Mouse (Mus musculus) fat pad, adult 2 months (tissue): ENCODE results near the gene Enthd1.

ENCODE experiments used
- DNase-seq: peaks from one replicate; pipeline ENCODE4 v3.0.0-alpha.2; 2011; ENCODE audit warnings: low read depth, low spot score; ENCODE audit errors: extremely low read depth

Gene Enthd1

DNA sequence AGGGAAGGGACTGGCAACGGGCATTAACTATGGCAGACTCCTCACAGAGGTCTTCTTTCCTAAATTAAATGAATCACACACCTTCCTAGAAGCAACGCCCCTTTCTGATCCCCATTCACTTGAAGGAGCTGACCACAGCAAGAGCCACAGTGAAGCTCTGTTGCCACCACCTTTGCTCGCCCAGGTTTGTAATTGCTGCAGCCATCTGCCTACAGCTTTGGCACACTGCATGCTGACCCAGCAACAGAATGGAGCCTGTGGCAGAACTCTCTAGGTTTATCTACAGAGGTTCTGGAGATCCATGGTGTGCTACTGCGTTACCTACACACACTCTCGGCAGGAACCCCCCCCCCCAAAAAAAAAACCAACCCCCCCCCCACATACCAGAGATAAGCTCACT is 74.8 kb downstream of the Enthd1 start:
- no peak for DNase-seq

DNA sequence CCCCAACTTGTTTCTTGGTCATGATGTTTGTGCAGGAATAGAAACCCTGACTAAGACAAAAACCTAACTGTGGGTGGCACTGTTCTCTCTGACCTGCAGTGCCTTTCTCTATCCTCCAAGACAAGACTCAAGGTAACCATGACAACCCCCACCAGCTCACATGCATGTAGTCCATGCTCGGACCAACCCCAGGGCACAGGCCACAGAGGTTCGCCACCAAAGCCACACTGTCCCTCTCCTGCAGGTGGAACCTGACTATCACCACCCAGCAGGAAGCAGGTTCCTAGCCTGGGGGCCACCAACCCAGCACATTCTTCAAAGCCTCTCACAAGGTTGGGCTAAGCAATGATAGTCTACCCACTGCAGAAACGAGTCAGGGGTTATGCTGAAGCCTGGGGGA is 76.3 kb downstream of the Enthd1 start:
- DNase-seq = no peak

DNA sequence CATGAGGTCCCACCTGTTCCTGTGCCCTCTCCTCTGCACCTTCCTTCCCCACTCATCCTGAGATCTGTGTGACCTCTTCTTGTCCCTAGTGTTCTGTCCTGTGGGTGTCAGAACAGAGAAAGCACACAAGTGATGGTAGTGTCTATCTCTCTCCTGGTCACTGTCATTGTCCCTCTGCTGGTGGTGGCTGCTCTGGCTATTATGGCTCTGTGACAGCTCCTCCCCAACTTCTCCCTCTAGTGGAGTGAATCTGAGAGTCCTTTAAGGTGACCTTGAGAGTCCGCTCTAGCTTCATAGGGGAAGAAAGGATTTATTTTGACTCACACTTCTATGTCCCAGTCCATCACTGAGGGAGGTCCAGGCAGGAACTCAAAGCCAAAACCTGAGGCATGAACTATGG is 79.4 kb downstream of the Enthd1 start:
- DNase-seq = no peak

DNA sequence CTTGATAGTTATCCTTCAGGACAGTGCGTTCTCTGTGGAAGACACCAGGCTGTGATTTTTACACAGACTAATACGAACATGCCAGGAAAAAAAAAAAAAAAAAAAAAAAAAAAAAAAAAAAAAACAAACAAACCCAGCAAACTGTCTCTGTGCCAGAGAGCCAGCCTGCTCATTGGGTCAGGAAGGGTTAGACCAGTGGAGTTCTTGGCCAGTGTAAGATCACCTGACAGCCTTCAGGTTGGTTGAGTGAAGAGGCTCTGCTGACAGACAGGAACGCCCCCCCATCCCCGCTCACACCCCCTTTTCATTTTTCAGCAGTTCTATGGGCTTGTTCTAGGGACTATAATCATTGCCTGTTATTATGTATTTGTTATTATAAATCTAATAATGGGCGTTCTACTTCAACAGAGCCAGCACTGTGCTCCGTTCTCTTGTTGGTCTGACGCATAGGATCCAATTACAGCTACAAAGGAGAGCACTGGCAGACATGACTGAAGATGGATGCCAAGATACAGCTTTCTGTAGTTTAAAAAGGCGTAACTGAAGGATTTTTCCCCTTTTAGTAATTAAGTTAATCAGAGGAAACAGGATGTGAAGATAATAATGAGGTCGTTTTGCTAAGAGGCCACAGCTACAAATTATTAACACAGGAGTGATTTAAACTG is 81.8 kb downstream of the Enthd1 start:
- no peak for DNase-seq

DNA sequence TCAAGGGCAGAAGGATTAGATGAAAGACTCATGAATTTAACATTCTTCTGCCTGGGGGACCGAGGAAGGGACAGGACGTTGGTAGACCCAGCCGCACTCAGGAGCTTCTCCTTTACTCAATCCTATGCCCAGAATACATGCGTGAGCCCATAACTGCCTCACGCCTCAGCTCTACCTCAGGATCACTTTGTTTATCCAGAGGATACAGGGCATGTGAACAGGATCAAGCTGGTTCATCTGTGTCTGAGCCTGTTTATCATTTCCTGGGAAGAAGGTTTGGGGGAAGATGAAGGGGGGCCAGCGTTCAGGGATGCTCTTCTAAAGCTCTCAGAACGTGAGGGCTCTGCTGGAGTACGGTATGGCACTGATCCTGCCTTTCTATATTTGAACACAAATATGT is 82.6 kb downstream of the Enthd1 start:
- no peak for DNase-seq

DNA sequence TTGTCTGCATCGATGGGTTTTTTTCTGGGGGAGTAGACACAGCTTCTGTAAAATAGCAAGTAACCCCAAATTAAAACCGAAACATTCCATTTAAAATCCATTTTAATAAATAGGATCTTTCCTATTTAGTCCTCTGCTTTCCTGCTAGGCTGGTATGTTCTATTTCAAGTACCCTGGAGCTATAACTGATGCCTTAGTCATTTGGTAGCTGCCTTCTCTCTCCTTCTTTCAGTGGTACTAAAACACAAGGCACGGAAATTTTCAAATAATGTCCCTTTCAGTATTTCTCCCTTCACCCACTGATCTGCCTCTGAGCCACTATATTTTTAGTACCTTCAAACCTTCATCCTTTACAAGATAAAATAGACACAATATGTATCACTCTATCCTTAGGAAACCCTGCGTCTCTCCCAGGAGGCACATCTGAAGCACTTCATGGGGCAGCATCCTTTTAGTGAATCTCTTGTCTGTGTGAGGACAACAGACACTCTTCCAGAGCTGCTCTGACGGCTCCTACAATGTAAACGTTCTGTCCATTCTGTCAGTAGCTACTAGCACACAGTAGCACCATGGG is 90.4 kb downstream of the Enthd1 start:
- DNase-seq = no peak

DNA sequence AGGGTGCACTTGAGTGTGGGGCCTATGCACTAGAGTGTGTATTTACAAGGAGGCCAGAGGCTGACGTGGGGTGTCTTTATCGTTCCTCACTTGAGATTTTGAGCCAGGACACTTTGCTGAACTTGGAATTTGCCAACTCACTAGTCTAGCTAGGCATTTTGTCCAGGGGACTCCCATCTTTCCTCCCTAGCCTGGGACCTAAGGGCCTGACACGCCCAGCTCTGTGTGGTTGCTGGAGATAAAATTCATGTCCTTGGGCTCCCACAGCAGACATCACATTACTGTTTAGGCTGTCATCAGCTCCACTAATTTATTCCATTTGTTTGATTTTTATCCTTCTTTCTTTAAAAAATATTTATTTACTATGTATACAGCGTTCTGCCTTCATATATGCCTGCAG is 97.1 kb downstream of the Enthd1 start:
- no peak for DNase-seq

DNA sequence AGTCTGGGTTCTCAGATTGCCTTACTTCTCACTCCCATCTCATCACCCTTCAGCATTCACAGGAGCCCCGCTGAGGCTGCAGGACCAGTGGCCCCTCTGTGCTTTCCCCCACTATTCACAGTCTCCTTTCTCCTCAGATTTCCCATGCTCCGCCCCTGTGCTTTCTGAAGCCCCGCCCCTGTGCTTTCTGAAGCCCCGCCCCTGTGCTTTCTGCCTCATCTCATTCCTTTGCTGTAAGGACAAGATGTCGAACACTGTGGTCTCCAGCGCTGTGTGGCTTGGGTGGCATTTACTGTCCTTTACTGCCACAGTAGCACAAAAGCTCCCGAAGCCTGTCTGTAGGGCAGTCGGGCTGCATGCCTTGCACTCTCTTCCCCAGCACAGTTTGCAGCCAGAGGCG is 102.8 kb downstream of the Enthd1 start:
- DNase-seq = no peak

DNA sequence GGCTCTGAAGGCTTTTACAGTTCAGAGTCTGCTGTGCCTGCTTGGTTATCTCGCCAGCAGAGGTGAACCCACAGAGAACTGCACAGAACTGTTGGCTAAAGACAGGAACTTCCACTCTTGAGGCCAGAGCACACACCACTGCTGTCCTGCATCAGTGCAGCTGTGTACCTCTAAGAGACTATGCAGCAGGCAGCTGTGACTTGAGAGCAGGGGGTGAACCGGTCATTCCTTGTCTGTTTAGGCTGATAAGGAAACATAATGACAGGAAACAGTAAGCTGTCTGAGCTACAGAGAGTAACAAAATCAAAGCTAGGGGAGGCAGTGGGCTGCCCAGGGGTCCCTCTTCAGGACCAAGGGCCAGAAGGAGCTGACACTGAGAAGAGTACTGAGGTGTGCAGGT is 103.5 kb downstream of the Enthd1 start:
- DNase-seq = no peak

DNA sequence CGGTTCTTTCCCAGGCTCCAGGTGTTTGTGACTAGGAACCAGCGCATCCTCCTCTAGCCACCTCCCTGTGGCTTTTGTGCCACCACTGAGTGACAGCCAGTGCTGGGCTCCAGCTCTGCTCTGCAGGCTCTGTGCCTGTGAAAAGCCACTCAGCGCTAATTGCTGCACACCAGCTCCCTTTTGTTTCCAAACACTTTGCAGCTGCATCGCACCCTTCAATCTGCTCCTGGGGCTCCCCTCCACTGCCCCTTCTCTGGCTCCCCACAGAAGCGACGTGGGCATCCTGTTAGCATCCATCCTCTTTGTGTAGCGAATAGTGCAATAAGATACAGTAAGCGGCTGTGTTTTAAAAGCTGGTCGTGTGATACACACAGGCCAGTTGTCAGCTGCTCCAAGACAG is 104.9 kb downstream of the Enthd1 start:
- DNase-seq = no peak

DNA sequence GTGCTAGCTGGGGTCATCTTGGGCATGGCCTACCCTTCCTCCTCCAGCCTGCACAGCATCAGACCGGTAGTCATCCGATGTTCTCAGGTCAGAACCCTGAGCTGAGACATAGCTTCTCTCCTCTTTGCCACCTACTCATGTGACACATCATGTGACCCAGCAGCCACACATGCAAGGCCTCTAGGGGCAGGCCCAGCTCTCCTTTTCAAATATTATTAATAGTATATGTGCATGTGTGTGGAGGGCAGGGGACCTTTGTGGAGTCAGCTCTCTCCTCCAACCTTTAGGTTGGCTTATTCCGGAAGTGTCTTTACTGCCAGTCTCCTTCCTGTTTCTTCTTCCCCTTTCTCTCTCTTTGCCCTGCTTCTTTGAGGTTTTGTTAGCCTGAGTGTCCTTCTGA is 107.0 kb downstream of the Enthd1 start:
- DNase-seq = no peak

DNA sequence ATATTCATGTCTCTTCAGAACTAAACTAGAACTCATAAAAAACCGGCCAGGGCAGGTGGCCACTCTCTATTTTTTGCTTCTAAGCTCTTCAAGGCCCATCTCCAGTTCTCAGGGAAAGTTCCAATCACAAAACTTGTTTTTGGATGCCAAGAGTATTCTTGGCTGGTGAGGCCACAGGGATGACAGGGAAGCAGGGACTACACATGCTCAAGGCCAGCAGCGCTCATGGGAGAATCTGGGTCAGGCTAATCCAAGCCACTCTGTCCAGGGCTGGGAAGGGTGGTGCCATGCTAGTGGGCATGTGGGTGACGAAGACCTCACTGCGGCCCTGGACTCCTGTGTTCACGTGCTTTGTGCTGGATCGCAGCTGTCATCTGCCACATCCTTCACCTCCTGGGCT is 110.5 kb downstream of the Enthd1 start:
- DNase-seq = no peak

DNA sequence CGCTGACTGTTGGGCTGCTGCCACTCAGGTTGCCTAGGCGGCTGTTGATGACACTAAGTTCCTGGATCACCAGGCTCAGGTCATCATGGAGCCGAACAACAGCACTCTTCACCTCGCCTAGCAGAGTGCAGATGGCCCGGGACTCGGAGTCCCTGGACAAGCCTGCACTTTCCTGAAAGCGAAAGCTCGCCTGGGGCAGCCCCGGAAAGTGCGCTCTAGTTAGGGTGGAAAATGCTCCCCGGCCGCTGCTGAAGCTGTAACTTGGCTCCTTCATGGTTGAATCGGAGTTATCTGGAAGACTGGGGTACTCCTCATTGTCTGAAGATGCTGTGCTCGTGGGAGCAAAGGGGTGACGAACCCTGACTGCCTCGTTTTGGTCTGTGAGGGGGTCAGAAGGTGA is 112.5 kb downstream of the Enthd1 start:
- DNase-seq = no peak

DNA sequence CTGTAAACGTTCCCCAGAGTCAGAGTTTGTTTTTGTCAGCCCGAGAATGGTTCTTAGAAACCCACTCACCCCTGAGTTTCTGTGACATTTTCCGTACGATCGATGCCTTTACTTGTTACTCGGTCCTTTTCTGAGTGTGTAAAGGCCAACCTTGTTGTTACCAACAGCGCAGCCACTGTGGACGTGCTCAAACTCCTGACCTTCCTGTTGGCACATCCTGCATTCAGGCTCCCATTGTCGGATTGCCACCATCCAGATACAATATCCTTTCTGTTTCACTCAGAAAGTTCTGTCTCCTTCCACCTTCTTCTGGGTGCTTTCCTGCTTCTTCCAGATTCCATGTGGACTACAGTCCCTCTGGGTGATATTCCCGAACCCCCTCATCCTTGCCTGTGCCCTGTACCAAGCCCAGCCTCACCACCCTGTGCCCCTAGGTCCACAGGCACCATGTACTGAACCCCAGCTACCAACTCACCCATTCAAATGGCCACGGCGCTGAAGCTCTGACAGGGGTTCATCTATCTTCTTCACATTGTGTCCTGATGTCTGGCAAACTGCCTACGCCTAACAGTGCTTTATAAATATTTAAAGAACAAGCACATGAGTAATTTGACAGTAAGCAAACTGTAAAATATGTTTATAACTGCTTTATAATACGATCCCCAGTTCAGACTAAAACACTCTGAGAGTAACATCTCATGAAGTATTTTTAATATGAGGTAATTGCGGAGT is 118.8 kb downstream of the Enthd1 start:
- DNase-seq = no peak

DNA sequence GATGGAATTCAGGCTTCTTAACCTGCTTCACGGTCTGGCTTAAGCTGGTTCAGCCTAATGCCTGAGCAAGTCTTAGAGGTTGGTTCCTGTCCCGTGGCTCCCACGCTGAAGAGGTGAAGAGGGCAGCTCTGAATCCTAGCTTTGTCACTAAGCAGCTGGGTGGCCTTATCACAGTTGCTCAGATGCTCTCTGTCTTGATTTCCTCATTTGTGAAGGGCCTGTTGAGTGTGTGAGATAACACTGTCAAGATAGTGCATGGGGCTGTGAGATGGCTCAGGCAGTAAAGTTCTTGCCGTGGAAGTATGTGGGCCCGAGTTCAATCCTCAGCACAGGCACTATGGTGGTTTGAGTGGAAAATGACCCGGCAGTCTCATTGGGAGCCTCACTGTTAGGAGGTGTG is 124.8 kb downstream of the Enthd1 start:
- DNase-seq = no peak

DNA sequence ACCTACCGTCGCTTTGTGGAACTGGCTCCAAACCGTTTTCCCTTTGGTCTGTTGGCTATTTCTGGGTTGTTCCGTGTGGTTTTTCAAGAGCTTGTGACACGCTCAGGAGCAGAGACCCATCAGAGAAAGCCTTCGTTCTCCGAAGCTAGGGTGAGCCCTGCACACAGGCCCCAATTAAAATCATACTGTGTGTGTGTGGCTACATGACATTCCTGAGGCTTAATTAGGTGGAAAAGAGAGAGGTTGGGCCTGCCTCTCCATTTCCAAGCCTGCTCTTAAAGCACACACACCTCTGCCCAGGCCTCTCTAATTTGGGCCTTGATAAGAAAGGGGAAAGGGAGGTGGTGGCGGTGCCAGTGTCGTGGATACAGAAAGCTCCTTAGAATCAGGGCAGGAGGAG is 126.5 kb downstream of the Enthd1 start:
- DNase-seq = no peak

DNA sequence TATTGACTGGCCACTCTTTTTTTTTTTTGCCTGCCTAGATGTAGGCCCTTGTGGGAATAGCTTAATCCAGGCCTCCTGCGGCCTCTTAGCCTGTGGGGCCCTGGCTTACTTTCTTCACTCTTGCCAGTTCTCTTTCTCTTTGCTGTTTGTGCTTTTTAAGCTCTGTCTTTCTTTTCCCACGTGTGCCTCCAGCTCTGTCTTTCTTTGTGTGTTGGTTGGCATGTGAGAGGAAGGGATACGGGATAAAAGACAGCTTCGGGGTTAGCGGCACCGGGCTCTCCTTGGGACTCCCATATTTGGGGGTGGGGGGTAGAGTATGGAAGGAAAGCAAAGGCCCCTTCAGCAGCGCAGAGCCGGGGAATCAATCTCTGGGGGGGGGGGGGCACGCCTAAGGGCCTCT is 127.0 kb downstream of the Enthd1 start:
- no peak for DNase-seq

DNA sequence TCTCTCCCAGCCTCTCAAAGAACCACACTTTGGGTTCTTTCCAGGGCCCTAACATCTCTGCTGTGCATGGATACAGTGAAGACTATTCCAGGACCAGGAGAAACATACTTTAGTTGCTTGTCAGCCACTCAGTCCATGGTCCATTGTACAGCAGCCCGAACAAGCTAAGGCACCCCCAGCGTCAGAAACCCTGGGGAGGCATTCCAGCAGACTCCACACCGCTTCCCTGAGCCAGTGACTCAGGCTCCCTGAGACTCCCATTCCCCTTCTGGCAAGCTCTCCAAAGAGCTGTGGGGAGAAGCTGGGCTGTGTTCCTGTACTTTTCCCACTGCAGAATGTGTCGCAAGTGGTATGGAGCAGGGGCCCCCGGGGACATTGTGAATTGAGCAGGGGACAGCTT is 128.0 kb downstream of the Enthd1 start:
- no peak for DNase-seq

DNA sequence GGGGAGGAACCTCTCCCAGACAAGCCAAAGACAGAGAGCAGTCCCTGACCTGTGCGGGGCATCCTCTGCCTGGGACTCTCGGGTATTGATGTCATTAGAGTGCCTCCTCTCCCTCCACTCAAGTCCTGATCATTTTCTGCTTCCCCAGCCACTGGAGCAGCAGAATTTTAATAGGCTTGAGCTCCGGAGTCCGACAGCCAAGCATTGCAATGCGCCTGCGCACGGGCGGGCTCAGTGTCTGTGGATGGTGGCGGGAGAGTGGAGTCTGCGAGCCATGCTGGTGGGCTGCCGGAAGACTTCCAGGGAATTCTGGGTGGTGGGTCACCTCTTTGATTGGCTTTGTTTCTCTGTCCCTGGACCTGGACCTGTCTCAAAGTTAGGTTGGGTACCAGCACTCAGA is 134.6 kb downstream of the Enthd1 start:
- no peak for DNase-seq

DNA sequence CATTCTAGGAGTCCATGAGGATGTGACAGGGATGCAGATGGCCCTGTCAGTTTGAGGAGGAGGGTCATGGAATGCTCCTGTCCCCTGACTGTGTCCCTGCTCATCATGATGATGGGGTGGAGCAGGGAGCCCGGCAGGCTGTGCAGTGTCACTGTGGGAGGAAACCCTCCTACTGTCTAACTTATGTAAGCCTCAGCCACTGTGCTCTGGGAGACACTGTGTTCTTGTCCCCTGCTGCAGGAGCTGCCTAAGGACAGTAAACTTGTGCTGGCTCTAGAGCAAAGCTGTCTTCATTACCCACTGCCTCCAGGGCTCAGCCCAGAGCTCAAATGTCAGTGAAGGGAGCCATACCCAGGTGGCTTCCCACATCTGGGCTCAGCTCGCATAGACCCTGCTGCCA is 146.8 kb downstream of the Enthd1 start:
- DNase-seq = no peak

DNA sequence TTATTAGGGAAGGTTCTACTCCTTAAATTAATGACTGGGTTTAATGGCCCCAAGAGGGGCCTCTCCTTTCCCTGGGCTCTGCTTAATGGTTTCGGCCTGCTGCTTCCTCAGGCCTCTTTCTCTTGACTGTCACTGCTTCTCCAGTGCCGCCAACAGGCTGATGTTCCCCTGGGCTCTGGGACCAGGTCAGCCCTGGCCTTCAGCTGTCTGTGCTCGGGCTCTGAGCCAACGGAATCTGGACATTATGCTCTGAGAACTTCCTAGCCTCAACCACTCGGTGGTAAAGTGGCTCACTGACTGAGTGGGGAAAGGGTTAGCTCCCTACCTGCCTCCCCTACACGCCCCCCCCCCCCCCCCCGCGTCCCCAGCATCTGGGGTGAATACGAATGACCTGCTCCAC is 147.9 kb downstream of the Enthd1 start:
- DNase-seq = no peak

DNA sequence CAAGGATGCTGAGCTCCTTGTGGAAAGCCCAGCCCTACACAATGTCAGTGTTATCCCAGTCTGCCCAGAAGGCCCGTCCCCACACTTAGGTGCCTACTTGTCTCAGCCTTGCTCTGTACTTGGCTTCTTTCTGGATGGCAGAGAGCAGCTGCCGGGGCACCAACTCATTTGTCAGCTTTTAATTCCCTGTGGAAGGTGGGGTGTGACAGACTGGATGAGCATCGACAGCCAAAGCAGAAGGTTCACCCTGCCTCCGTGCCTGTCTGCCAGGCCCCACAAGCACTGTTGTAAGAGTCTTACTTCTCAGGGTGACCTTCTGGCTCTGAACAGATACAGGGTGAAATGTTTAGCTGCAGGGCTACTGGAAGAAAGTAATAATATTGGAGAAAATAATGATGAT is 149.8 kb downstream of the Enthd1 start:
- DNase-seq = no peak
